In genomic region chr7:3629543-3630477, GRCm38 (mm10) we compare ENCODE assay signal across 1 mouse cellular context.
TF ChIP-seq lines count a peak whose summit lies in the region.

Tfpt (minus strand) TSS chr7:3629929.
Prpf31 (plus strand) TSS chr7:3629985.

TF ChIP-seq in MEL, 35 proteins besides CTCF, POLR2A, EP300 and RAD21 (continued from another document):
- no peak for TF ChIP-seq NRF1 (IDR thresholded peaks at IDR 0.05; ENCODE audit: insufficient read depth, low read depth, low read length, poor library complexity, severe bottlenecking)
- TF ChIP-seq ZKSCAN1 (IDR thresholded peaks at IDR 0.05; ENCODE audit: low read depth, low read length): no peak
- TF ChIP-seq UBTF (IDR thresholded peaks at IDR 0.05; ENCODE audit: borderline replicate concordance, insufficient read depth, low read depth, low read length): no peak
- TF ChIP-seq CHD1 (IDR thresholded peaks at IDR 0.05; ENCODE audit: low read depth, low read length): no peak
